30 mouse cellular contexts compared by ENCODE assay signal in the genomic region with DNA sequence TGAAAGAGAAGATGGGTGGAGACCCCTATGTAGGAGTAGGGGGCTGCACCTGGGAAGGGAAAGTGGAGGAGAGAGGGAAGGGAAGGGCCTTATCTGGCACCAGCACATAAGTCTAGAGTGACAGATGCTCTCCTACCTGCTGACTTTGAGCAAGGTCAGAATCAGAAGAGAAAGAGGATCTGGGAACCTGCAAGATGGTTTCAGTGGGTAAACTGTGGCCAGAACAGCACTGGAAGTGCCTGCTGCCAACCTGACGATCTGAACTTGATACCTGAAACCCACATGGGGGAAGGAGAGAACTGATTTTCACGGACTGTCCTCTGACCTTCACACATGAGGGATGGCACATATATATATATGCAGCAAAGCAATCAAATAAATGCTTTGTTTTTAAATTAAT. TPM values are rescaled to one million over a fixed set of nuclear protein-coding genes. Genes with fewer than 3 reads are reported as not detected.
"Had no signal": no experiment of that assay in that cellular context is flagged by ENCODE, and none has a peak within 500 bp of the region (broad histone marks: within the 10 kb centered on the region; RNA-seq: fewer than 3 reads in every experiment).

No protein-coding gene starts in this region.

- H3K27me3 ChIP-seq: embryonic facial prominence, embryonic 12.5 days; embryonic facial prominence, embryonic 15.5 days; forebrain, embryonic 13.5 days; forebrain, embryonic 15.5 days had no signal

- H3K9ac ChIP-seq: embryonic facial prominence, embryonic 12.5 days; embryonic facial prominence, embryonic 13.5 days; embryonic facial prominence, embryonic 15.5 days; forebrain, embryonic 12.5 days; forebrain, embryonic 13.5 days; forebrain, embryonic 15.5 days; forebrain, postnatal 0 days had no signal

- H3K9me3 ChIP-seq: embryonic facial prominence, embryonic 10.5 days; embryonic facial prominence, embryonic 12.5 days; embryonic facial prominence, embryonic 13.5 days; embryonic facial prominence, embryonic 15.5 days; forebrain, embryonic 10.5 days; forebrain, embryonic 12.5 days; forebrain, embryonic 13.5 days; forebrain, embryonic 15.5 days had no signal

- H3K4me2 ChIP-seq: embryonic facial prominence, embryonic 12.5 days; embryonic facial prominence, embryonic 13.5 days; embryonic facial prominence, embryonic 15.5 days; forebrain, embryonic 12.5 days; forebrain, embryonic 13.5 days; forebrain, embryonic 15.5 days had no signal

- H3K4me3 ChIP-seq: embryonic facial prominence, embryonic 10.5 days; embryonic facial prominence, embryonic 12.5 days; embryonic facial prominence, embryonic 13.5 days; embryonic facial prominence, embryonic 15.5 days; erythroblast, embryonic 14.5 days; forebrain, embryonic 10.5 days; forebrain, embryonic 12.5 days; forebrain, embryonic 13.5 days; forebrain, embryonic 15.5 days; gastrocnemius, adult 2 months; heart, adult 2 months had no signal

- H3K4me1 ChIP-seq: embryonic facial prominence, embryonic 15.5 days had no signal

- H3K36me3 ChIP-seq: embryonic facial prominence, embryonic 10.5 days; embryonic facial prominence, embryonic 12.5 days; embryonic facial prominence, embryonic 13.5 days; embryonic facial prominence, embryonic 15.5 days; forebrain, embryonic 10.5 days; forebrain, embryonic 12.5 days; forebrain, embryonic 15.5 days had no signal

- H3K27ac ChIP-seq: embryonic facial prominence, embryonic 10.5 days; embryonic facial prominence, embryonic 12.5 days; embryonic facial prominence, embryonic 13.5 days; embryonic facial prominence, embryonic 15.5 days; forebrain, embryonic 10.5 days; forebrain, embryonic 12.5 days; forebrain, embryonic 13.5 days; forebrain, embryonic 15.5 days; gastrocnemius, adult 2 months; heart, adult 2 months had no signal

- DNase-seq: cerebellum, adult 9-10 months; cerebellum, adult 9-11 months; cerebellum, postnatal 10 days; cerebellum, postnatal 14 days; cerebellum, postnatal 25 days; cerebellum, postnatal 36 days; embryo, embryonic 11 days; forebrain, postnatal 0 days; gastrocnemius, adult 2 months; gastrocnemius, postnatal 10 days; gastrocnemius, postnatal 14 days; gastrocnemius, postnatal 25 days; gastrocnemius, postnatal 36 days; heart, adult 18-20 months; heart, adult 2 months had no signal

- ATAC-seq: forebrain, embryonic 13.5 days; forebrain, embryonic 14.5 days; forebrain, embryonic 15.5 days; forebrain, embryonic 16.5 days; forebrain, postnatal 0 days had no signal

RNA-seq across cellular contexts. Expression of a gene that starts 6.2 kb away (rescaled TPM):
- total RNA-seq: common myeloid progenitor, adult 5-6 weeks; granulocyte monocyte progenitor cell, adult 5-6 weeks had no signal
- polyA plus RNA-seq: embryonic facial prominence, embryonic 10.5 days; embryonic facial prominence, embryonic 14.5 days; erythroblast, embryonic 14.5 days; forebrain, embryonic 10.5 days; forebrain, embryonic 11.5 days; forebrain, embryonic 13.5 days; forebrain, embryonic 14.5 days; forebrain, embryonic 16.5 days had no signal

RNA-seq across cellular contexts. Expression of a gene that starts 35.7 kb away (rescaled TPM):
- polyA plus RNA-seq: erythroblast, embryonic 14.5 days had no signal
